Mouse (Mus musculus): ENCODE results near the gene Satl1. TPM values are rescaled to one million over a fixed set of nuclear protein-coding genes. Genes with fewer than 3 reads are reported as not detected.

The Satl1 gene
- polyA plus RNA-seq, 1 experiment from 2014 or later: not detected

DNA sequence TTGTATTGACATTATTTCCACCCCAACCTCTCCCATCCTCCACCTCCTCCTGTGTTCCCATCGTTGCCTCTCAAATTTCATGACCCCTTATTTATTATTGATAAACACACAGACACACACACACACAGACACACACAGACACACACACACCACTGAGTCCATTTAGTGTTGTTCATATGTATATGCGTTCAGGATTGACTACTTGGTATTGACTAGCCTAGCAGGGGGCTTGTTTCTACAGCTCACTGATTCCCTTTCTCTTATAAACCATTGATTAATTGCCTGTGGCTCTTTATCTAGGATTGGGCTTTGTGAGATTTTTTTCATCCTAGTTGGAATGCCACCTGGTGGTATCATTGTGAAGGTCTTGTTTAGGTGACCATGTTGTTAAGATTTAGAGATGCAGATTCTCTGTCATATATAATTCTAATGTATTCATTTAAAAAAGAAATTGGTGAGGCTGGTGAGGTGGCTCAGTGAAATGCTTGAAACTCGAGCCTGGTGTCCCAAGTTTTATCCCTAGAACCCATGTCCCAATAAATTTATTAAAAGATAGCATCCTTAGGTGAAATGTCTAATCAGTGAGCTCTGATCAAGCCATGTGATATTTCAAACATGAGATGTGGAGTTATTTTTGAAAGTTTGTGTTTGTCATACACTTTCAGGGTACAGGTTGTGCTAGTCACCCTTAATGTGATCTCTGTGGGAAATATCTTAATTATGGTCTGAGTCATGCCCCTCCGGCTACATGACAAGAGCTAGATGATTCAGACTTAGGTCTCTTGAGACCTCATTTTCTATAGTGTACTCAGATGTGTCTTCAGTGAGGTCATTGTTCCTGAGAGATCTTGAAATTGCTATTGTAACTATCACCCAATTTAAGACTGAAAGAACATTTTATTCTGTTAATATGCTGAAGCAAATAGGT lies 58.8 kb downstream of the Satl1 start:
- ATAC-seq (replicated peaks; ENCODE audit: insufficient number of reproducible peaks, low FRiP score, low TSS enrichment, low read depth): no peak
- Histone ChIP-seq H3K27ac (replicated peaks; ENCODE audit: low read depth, low read length) (no peak overlapping the region), H3K9ac (replicated peaks; ENCODE audit: low read length) (no peak overlapping the region), H3K36me3 (replicated peaks; ENCODE audit: control insufficient read depth, insufficient read depth, low read depth, low read length) (no peaks in the 10 kb centered on the region), H3K27me3 (ENCODE audit: control insufficient read depth, insufficient read depth, low read length) (no peaks in the 10 kb centered on the region), H3K4me3 (ENCODE audit: low read depth, low read length) (no peak overlapping the region), H3K4me2 (ENCODE audit: low read depth, low read length) (no peak overlapping the region), H3K9me3 (replicated peaks; ENCODE audit: control insufficient read depth, low read length) (no peaks in the 10 kb centered on the region), H3K4me1 (ENCODE audit: control insufficient read depth, insufficient read depth, low read length) (no peaks in the 10 kb centered on the region)
- no peak for DNase-seq (ENCODE audit: low spot score)
- WGBS: 63% methylated on average over 4 of the region's 4 CpGs

- Histone ChIP-seq H3K4me1 (ENCODE audit: control insufficient read depth, insufficient read depth, low read length) (no peaks in the 10 kb centered on the region), H3K9me3 (replicated peaks; ENCODE audit: control insufficient read depth, low read length) (no peaks in the 10 kb centered on the region), H3K9ac (replicated peaks; ENCODE audit: low read length) (no peak overlapping the region), H3K4me3 (ENCODE audit: low read depth, low read length) (no peak overlapping the region), H3K27me3 (ENCODE audit: control insufficient read depth, insufficient read depth, low read length) (no peaks in the 10 kb centered on the region), H3K27ac (replicated peaks; ENCODE audit: low read depth, low read length) (no peak overlapping the region), H3K4me2 (ENCODE audit: low read depth, low read length) (no peak overlapping the region), H3K36me3 (replicated peaks; ENCODE audit: control insufficient read depth, insufficient read depth, low read depth, low read length) (no peaks in the 10 kb centered on the region)
- WGBS: 67% methylated on average over 3 of the region's 3 CpGs
- ATAC-seq (replicated peaks; ENCODE audit: insufficient number of reproducible peaks, low FRiP score, low TSS enrichment, low read depth): no peak
- DNase-seq (ENCODE audit: low spot score): no peak
Measured at GRCm38 (mm10) chrX:112339486-112339885, 67.1 kb downstream of the Satl1 start.

Other genes starting within 250 kb of the Satl1 start
- gene 4933403O08Rik, start 167.7 kb downstream of the Satl1 start, polyA plus RNA-seq (2014; fragmentation: Nextera tagmentation; extraction: Ambion mirVana): not detected in 2 replicates
- 81.9 and 85.8 TPM in 2 replicates for gene Apool, start 95.4 kb downstream of the Satl1 start, polyA plus RNA-seq (2014; fragmentation: Nextera tagmentation; extraction: Ambion mirVana)
- gene 2010106E10Rik, start 88.5 kb upstream of the Satl1 start, polyA plus RNA-seq (2014; fragmentation: Nextera tagmentation; extraction: Ambion mirVana): not detected in 2 replicates
- gene Zfp711, start 193.7 kb upstream of the Satl1 start, polyA plus RNA-seq (2014; fragmentation: Nextera tagmentation; extraction: Ambion mirVana): 21.3 and 21.8 TPM in 2 replicates

All from embryonic facial prominence, embryonic 11.5 days (tissue).